Mouse (Mus musculus) kidney, postnatal 36 days (tissue): ENCODE results near the gene 1700088E04Rik.
A peak's percentile ranks its signal among the peaks of the same experiment; 100 is the strongest.

Experiments used
- DNase-seq, 2 experiments: peaks; one replicate each; pipeline ENCODE4 v3.0.0; 2021 to 2022; ENCODE audit warnings: mixed read lengths in 2 of 2

The 1700088E04Rik gene

GRCm38 (mm10) chr15:79130782-79131181 lies 10.3 kb downstream of the 1700088E04Rik start:
- DNase-seq = peak; percentile 73 to 81

- peak in 1 of 2 experiments; percentile 45 for DNase-seq
Observed at GRCm38 (mm10) chr15:79129311-79129710, 11.7 kb downstream of the 1700088E04Rik start.

- peak in 1 of 2 experiments; percentile 40 for DNase-seq
Observed at GRCm38 (mm10) chr15:79128208-79128607, 12.8 kb downstream of the 1700088E04Rik start.

- DNase-seq = no peak
Observed at GRCm38 (mm10) chr15:79127101-79127500, 14.0 kb downstream of the 1700088E04Rik start.

GRCm38 (mm10) chr15:79126217-79126932 lies 14.7 kb downstream of the 1700088E04Rik start:
- peak; percentile 54 to 80 for DNase-seq

- DNase-seq = no peak
Observed at GRCm38 (mm10) chr15:79124331-79124875, 16.6 kb downstream of the 1700088E04Rik start.

GRCm38 (mm10) chr15:79123751-79124150 lies 17.3 kb downstream of the 1700088E04Rik start:
- DNase-seq = no peak

GRCm38 (mm10) chr15:79122546-79122945 lies 18.5 kb downstream of the 1700088E04Rik start:
- no peak for DNase-seq

- DNase-seq = no peak
Observed at GRCm38 (mm10) chr15:79122119-79122518, 18.9 kb downstream of the 1700088E04Rik start.

- no peak for DNase-seq
Observed at GRCm38 (mm10) chr15:79119491-79119890, 21.6 kb downstream of the 1700088E04Rik start.

- DNase-seq = no peak
Observed at GRCm38 (mm10) chr15:79115276-79115675, 25.8 kb downstream of the 1700088E04Rik start.

- DNase-seq = peak; percentile 56 to 60
Observed at GRCm38 (mm10) chr15:79111774-79112173, 29.3 kb downstream of the 1700088E04Rik start.

GRCm38 (mm10) chr15:79110528-79110927 lies 30.5 kb downstream of the 1700088E04Rik start:
- DNase-seq = no peak

- DNase-seq = no peak
Observed at GRCm38 (mm10) chr15:79110031-79110430, 31.0 kb downstream of the 1700088E04Rik start.

GRCm38 (mm10) chr15:79109321-79109934 lies 31.6 kb downstream of the 1700088E04Rik start:
- DNase-seq = no peak

GRCm38 (mm10) chr15:79108421-79109320 lies 32.4 kb downstream of the 1700088E04Rik start, which contains the start of gene Micall1:
Gene Micall1 (plus strand): TSS chr15:79108898.
- DNase-seq = peak; percentile 87 to 91

GRCm38 (mm10) chr15:79107966-79108365 lies 33.1 kb downstream of the 1700088E04Rik start:
- no peak for DNase-seq

- no peak for DNase-seq
Observed at GRCm38 (mm10) chr15:79105804-79106203, 35.2 kb downstream of the 1700088E04Rik start.

- no peak for DNase-seq
Observed at GRCm38 (mm10) chr15:79103264-79103663, 37.8 kb downstream of the 1700088E04Rik start.

- DNase-seq = no peak
Observed at GRCm38 (mm10) chr15:79101531-79101930, 39.5 kb downstream of the 1700088E04Rik start.

GRCm38 (mm10) chr15:79100391-79100790 lies 40.7 kb downstream of the 1700088E04Rik start:
- DNase-seq = no peak

GRCm38 (mm10) chr15:79099456-79099855 lies 41.6 kb downstream of the 1700088E04Rik start:
- peak; percentile 48 to 75 for DNase-seq

- peak; percentile 69 to 87 for DNase-seq
Observed at GRCm38 (mm10) chr15:79098868-79099267, 42.2 kb downstream of the 1700088E04Rik start.
